Mouse (Mus musculus): ENCODE data around the gene Gabbr2.

DNA sequence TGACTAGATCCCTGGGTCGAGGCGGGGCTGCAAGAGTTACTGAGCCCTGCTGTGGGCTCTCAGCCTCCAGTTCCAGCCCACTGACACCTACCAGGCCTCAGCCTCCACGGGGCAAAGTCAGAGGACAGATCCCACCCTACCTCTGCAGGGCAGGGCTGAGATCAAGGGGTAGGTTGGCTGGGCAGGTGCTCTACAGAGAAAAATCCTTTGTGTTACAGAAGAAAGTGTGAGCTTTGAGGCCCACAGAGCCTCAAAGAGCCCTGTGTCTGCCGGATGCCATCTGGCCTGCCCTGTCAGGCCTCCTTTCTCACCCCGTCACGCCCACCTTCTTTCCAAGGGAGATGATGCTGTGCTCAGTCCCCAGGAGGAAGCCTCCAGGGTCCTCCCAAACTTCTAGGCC is 131.1 kb downstream of the Gabbr2 start:
- TF ChIP-seq POLR2A (IDR thresholded peaks at IDR 0.05; ENCODE audit: control insufficient read depth, low read depth, low read length) (no peak), CTCF (IDR thresholded peaks at IDR 0.05; ENCODE audit: control insufficient read depth, insufficient read depth, insufficient replicate concordance, low read depth, low read length) (no peak)

Measured in testis, adult 2 months (tissue).